Mouse (Mus musculus) bone marrow, adult 2 months (tissue): ENCODE data around the gene Tnfsfm13.

Source experiments
- CTCF ChIP-seq: fragments of 200-500 bp; IDR thresholded peaks from 2 replicates; pipeline ENCODE4 v1.5.1; 2011; ENCODE audit warnings: low read length, control low read depth; ENCODE audit not compliant: control insufficient read depth, insufficient read depth
- POLR2A ChIP-seq: fragments of 200-500 bp; IDR thresholded peaks from 2 replicates; pipeline ENCODE4 v1.6.1; 2011; ENCODE audit warnings: low read depth, mild to moderate bottlenecking, control low read depth, low read length, borderline replicate concordance; ENCODE audit not compliant: control insufficient read depth

GRCm38 (mm10) chr11:69707480-69707847, 11.6 kb upstream of the Tnfsfm13 start:
- TF ChIP-seq CTCF: no peak
- no peak for TF ChIP-seq POLR2A
